Mouse (Mus musculus) heart, adult 9 months (tissue): ENCODE results near the gene Adipor2.
A peak's percentile ranks its signal among the peaks of the same experiment; 100 is the strongest.
"Not testable (repeated sequence)": the region's sequence is repeated elsewhere in the genome, so short reads cannot be mapped to it uniquely, and the experiment has no call there.

Experiments
- DNase-seq, 2 experiments: peaks; one replicate each; pipeline ENCODE4 v3.0.0; 2022; ENCODE audit warnings: low spot score in 2 of 2

The Adipor2 gene

GRCm38 (mm10) chr6:119390728-119391127 is 26.8 kb downstream of the Adipor2 start:
- no peak for DNase-seq

- DNase-seq: no peak
These were observed 28.4 kb downstream of the Adipor2 start for GRCm38 (mm10) chr6:119389089-119389488.

GRCm38 (mm10) chr6:119388650-119389012 is 28.9 kb downstream of the Adipor2 start:
- DNase-seq: peak; percentile 94

- peak; percentile 31 to 36 for DNase-seq
These were observed 29.5 kb downstream of the Adipor2 start for GRCm38 (mm10) chr6:119387801-119388649.

GRCm38 (mm10) chr6:119386821-119387220 is 30.7 kb downstream of the Adipor2 start:
- no peak for DNase-seq

DNA sequence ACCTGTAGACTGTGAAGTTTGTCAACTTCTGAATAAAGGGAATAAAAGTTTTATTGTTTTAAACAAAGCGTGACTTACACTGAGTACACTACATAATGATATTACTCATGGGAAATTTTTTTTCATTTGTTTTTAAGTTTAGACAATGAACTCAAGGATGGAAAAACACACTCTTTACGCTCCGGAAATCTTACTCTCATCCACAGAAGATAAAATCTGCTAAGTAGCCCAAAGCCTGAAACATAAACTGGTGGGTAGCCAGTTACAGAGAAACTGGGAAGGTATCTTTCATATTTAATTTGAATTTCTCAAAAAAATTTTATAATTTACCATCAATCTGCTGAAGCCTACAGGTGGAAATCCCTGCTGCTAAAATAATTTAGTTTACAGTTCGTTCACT is 31.1 kb downstream of the Adipor2 start:
- DNase-seq: no peak

DNA sequence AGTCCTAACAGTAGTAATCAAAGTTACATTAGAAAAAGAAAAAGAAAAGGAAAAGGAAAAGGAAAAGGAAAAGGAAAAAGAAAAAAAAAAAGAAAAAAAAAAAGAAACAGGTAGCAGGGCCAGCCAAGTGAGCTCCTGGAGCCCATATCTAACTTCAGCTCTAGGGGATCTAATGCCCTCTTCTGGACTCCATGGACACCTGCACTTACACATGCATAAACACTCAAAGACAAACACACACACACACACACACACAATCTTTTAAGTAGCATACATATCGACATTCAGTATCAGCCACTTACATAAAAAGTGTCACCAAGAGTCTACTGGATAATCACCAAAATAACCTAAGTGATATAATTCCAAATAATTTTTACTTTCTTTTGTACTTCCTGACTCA is 31.8 kb downstream of the Adipor2 start:
- no peak for DNase-seq

DNA sequence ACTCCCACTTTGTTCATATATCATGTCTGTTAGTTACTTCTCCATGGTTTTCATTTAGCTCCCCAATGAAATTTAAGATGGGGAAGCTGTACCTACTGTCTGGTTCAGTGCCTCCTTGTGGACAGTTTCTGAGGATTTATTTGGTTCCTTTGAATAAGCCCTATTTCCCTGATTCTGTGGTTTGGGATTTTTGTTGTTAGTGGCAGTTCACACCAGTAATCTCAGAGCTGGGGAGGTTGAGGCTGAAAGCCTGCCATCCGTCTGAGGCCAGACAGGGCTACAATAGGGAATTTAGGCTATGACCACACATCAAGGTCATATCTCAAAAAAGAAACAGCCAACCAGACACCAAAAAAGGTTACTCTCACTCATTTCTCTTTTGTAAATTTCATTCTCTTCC is 38.9 kb downstream of the Adipor2 start:
- no peak for DNase-seq

DNA sequence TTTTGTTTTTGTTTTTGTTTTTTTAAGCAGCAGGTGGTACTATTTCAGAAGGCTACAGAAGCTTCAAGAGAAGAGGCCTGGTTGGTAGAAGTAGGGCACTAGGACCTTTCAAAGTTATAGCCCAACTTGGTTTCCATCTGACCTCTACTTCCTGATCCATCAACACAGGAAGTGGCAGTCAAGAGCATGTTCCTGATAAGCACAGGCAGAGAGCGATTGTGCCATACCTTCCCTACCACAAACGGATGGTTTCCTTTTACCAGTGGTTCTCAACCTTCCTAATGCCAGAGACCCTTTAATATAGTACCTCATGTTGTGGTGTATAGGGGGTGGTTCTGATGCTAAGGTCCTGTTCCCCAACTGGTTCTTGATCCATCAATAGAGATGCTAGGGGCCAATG is 39.9 kb downstream of the Adipor2 start:
- DNase-seq: peak in 1 of 2 experiments; percentile 24

GRCm38 (mm10) chr6:119375035-119375434 is 42.5 kb downstream of the Adipor2 start:
- no peak for DNase-seq

DNA sequence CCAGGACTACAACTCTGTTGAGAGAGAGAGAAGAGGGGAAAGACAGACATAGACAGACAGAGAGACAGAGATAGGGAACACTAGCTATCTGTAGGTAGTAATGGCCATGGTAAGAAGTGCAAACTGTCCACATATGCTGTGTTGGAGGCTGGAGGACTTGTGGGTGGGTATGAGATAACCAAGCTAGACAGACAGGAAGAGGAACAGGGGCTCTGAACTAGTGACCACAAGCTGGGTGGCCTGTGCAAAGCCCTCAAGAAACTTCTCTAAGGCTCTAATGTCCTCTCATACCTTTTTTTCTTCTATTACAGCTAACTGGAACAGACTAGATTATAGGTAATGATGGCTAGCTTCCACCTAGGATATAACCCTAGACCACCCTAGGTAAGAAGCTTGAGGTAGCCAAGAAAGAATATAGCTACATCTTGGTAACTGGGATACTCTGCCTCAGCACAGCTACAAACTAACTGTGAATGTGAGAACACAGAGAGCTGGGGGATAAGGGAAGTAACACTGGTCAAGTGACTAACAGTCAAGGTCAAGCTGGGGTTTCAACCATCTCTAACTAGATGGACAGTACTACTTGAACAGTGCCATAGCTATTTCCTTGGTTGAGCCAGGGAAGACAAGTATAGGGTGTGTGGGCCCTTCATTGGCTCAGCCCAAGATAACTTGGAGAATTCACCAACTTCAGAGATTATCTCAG is 44.4 kb downstream of the Adipor2 start:
- DNase-seq: no peak

- no peak for DNase-seq
These were observed 45.3 kb downstream of the Adipor2 start for GRCm38 (mm10) chr6:119372237-119372636.

- no peak for DNase-seq
These were observed 45.9 kb downstream of the Adipor2 start for GRCm38 (mm10) chr6:119371624-119372023.

DNA sequence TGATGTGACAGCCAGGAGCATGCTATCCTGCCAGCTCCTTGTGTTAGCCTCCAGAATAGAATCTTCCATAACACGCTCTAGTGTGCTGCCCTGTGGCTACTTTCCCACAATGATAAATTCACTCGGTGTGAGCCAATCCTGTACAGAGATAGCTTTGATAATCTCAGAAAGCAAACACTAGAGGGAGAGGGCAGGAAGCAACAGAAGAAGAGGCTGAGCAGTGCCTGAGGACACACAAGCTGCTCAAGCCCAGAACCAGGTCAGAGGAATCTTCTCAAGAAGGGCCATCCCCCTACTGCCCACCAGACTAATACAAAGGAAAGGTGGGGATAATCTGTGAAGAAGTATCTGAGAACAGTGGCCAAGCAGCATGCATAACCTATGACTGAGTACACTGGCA is 50.1 kb downstream of the Adipor2 start:
- no peak for DNase-seq

DNA sequence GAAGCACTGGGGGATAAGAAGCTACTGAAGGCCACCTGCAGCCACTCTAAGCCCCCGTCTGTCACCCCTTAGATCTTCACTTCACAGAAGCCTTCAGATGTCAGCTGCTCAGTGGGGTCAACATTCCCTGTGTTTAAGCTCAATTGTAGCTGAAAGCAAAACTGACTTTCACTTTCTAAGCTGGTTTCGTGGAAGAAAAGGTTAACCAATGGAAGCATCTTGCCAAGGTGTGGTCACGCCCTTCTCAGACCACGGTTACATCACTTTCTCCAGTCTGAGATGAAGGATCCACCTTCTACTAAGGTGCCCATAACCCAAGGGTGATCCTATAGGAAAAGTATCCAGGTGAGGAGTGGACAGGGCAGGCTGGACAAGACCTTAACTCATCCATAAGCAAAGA is 50.7 kb downstream of the Adipor2 start:
- DNase-seq: not testable (repeated sequence)

- DNase-seq: no peak
These were observed 53.9 kb downstream of the Adipor2 start for GRCm38 (mm10) chr6:119363593-119363992.

DNA sequence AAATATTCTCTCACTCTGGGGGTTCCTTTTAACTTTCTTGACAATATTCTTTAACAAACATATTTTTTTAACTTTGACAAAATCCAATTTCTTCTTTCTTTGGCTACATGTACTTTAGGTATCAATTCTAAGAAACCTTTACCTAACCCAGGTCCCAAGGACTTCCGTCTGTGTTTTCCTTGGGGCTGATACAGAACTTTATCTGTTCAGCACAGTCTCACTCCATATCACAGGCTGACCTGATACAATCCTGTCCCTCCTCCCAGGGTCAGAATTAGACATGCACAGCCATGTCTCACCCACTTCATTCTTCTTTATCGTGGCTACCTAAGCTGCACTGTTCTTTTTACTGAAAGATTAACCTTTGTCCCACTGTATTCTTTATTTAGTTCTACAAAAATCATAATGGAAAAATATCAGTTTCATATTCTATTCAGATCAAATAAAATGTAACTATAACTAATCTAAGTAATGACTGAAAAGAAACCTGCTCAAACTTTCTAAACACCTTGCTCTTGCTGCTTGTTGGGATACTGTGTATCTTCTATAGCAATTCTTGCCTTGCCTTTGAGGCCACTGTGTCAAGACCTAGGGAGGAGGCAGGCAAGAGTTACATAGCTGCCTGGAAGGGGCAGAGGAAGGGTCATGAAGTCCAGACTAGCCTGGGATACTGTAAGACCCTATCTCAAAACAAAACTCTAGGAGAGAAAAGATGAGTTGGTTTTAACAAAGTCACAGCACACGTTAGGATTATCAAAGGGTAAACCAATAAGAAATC is 56.4 kb downstream of the Adipor2 start:
- no peak for DNase-seq

GRCm38 (mm10) chr6:119360250-119360649 is 57.3 kb downstream of the Adipor2 start:
- DNase-seq: not testable (repeated sequence)

DNA sequence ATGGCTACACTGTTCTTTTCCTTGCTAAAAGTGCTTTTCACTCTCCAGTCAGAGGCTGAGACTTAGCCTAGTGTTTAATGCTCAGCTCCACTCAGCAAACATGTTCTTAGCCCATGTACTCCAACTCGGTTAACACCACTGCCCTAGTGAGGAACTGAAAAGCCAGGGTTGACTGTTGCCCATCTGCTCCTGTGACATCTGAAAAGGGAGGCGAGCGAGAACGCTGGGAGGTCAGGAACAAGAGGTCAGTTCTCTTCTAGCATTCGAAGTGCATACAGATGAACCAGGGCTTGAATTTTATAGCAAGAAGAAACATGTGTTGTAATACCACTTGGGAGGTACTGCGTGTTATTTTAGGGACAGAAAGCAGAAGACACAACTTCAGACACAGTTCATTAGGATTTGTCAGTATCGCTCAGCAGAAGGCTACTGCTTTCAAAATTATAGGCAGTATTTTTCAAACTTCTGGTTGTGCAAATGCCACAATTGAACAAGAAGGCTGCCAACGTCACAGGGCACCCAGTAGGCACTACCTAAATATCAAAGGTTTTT is 59.4 kb downstream of the Adipor2 start:
- DNase-seq: no peak

DNA sequence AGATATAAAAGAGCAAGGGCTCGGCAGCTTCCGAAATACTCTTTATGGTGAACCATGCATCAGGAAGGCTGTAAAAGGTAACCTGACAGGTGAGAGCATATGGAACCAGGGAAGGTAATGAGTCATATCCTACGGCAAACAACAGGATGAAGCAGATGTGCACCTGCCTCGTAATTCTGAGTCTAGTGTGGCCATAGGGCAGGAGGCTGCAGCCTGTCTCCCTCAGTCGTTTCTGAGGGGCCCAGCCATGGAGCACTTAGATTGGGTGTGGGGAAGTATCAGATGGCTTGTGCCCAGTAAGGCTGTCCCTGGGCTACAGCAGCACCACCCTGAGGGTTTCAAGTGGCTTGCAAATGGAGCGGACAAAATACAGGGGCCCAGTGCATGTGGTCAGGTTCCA is 65.0 kb downstream of the Adipor2 start:
- no peak for DNase-seq

GRCm38 (mm10) chr6:119351656-119352055 is 65.8 kb downstream of the Adipor2 start:
- no peak for DNase-seq

GRCm38 (mm10) chr6:119350703-119351198 is 66.8 kb downstream of the Adipor2 start:
- no peak for DNase-seq
